13 mouse cellular contexts compared by ENCODE assay signal in the genomic region with DNA sequence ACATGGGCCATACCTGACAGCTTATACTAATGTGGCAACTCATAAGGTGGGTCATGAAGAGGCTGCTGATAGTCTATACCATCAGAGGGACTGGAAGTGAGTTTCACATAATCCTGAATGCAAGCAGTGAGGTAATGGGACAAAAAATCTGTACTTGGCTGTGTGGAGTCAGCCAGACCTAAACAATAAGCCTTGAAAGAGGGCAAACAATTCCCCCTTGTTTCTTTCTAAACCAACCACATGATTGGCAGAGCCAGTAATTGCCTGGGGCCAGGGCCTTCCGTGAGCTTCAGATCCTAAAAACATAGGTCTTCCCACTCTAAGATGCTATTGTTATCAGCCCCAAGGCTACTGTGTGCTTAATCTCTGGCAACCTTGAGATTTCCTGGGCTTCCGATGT.
"Had no signal": no experiment of that assay in that cellular context is flagged by ENCODE, and none has a peak within 500 bp of the region (broad histone marks: within the 10 kb centered on the region; RNA-seq: fewer than 3 reads in every experiment).

No protein-coding gene starts in this region.

- H3K4me3 ChIP-seq: layer of hippocampus, adult 2 months; limb, embryonic 13.5 days; midbrain, embryonic 13.5 days had no signal

- H3K4me2 ChIP-seq: limb, embryonic 13.5 days; midbrain, embryonic 13.5 days had no signal

- ATAC-seq: midbrain, embryonic 13.5 days had no signal

- H3K36me3 ChIP-seq: limb, embryonic 13.5 days; midbrain, embryonic 13.5 days had no signal

- DNase-seq: kidney, postnatal 10 days; kidney, postnatal 4 days; left cerebral cortex, postnatal 4 days; lung, adult 18-20 months; right cerebral cortex, adult 18-20 months; right cerebral cortex, postnatal 25 days; thymus, adult 18-20 months; thymus, postnatal 14 days had no signal

- H3K9me3 ChIP-seq: limb, embryonic 13.5 days; midbrain, embryonic 13.5 days had no signal

- H3K4me1 ChIP-seq: limb, embryonic 13.5 days had no signal

- H3K27me3 ChIP-seq: limb, embryonic 13.5 days; midbrain, embryonic 13.5 days had no signal

- H3K27ac ChIP-seq: layer of hippocampus, adult 2 months; limb, embryonic 13.5 days; liver, embryonic 14.5 days; midbrain, embryonic 13.5 days; stomach, postnatal 0 days had no signal

- H3K9ac ChIP-seq: limb, embryonic 13.5 days; liver, embryonic 14.5 days; midbrain, embryonic 13.5 days had no signal
